Mouse (Mus musculus): ENCODE data around the gene Rftn2. TPM values are rescaled to one million over a fixed set of nuclear protein-coding genes. Genes with fewer than 3 reads are reported as not detected.

Rftn2 gene
- polyA plus RNA-seq, 1 experiment = 7.0 TPM

- no peaks in the 10 kb centered on the region for H3K27me3 ChIP-seq (ENCODE audit: control insufficient read depth, insufficient read depth, low read length)
- H3K4me1 ChIP-seq (ENCODE audit: control insufficient read depth, insufficient read depth, low read length) = no peaks in the 10 kb centered on the region
- H3K36me3 ChIP-seq (ENCODE audit: control insufficient read depth, insufficient read depth, low read length) = peaks cover 1% of the 10 kb centered on the region; the same call in 1 of the 2 replicates
- H3K27ac ChIP-seq (ENCODE audit: control insufficient read depth, insufficient read depth, low read depth, low read length) = no peak overlapping the region
- TF ChIP-seq POLR2A (IDR thresholded peaks at IDR 0.05; ENCODE audit: control insufficient read depth, low read depth, low read length) (no peak), CTCF (IDR thresholded peaks at IDR 0.05; ENCODE audit: control insufficient read depth, insufficient read depth, insufficient replicate concordance, low read depth, low read length) (no peak)
- no peak overlapping the region for H3K4me3 ChIP-seq (ENCODE audit: control insufficient read depth, low read depth, low read length)
Observed at GRCm38 (mm10) chr1:55160218-55160617, 66.4 kb downstream of the Rftn2 start.

GRCm38 (mm10) chr1:55158821-55159220 lies 67.8 kb downstream of the Rftn2 start:
- Histone ChIP-seq H3K4me3 (ENCODE audit: control insufficient read depth, low read depth, low read length) (no peak overlapping the region), H3K27ac (ENCODE audit: control insufficient read depth, insufficient read depth, low read depth, low read length) (no peak overlapping the region), H3K36me3 (ENCODE audit: control insufficient read depth, insufficient read depth, low read length) (peaks cover 1% of the 10 kb centered on the region; the same call in 1 of the 2 replicates), H3K27me3 (ENCODE audit: control insufficient read depth, insufficient read depth, low read length) (no peaks in the 10 kb centered on the region), H3K4me1 (ENCODE audit: control insufficient read depth, insufficient read depth, low read length) (no peaks in the 10 kb centered on the region)
- TF ChIP-seq CTCF (IDR thresholded peaks at IDR 0.05; ENCODE audit: control insufficient read depth, insufficient read depth, insufficient replicate concordance, low read depth, low read length) = no peak
- TF ChIP-seq POLR2A (IDR thresholded peaks at IDR 0.05; ENCODE audit: control insufficient read depth, low read depth, low read length) = no peak

GRCm38 (mm10) chr1:55158211-55158610 lies 68.4 kb downstream of the Rftn2 start:
- peaks cover 1% of the 10 kb centered on the region; the same call in 1 of the 2 replicates for H3K36me3 ChIP-seq (ENCODE audit: control insufficient read depth, insufficient read depth, low read length)
- no peak for TF ChIP-seq CTCF (IDR thresholded peaks at IDR 0.05; ENCODE audit: control insufficient read depth, insufficient read depth, insufficient replicate concordance, low read depth, low read length)
- TF ChIP-seq POLR2A (IDR thresholded peaks at IDR 0.05; ENCODE audit: control insufficient read depth, low read depth, low read length) = no peak
- H3K4me1 ChIP-seq (ENCODE audit: control insufficient read depth, insufficient read depth, low read length) = no peaks in the 10 kb centered on the region
- no peaks in the 10 kb centered on the region for H3K27me3 ChIP-seq (ENCODE audit: control insufficient read depth, insufficient read depth, low read length)
- H3K4me3 ChIP-seq (ENCODE audit: control insufficient read depth, low read depth, low read length) = no peak overlapping the region
- no peak overlapping the region for H3K27ac ChIP-seq (ENCODE audit: control insufficient read depth, insufficient read depth, low read depth, low read length)

- Histone ChIP-seq H3K27me3 (ENCODE audit: control insufficient read depth, insufficient read depth, low read length) (no peaks in the 10 kb centered on the region), H3K36me3 (ENCODE audit: control insufficient read depth, insufficient read depth, low read length) (peaks cover 1% of the 10 kb centered on the region; the same call in 1 of the 2 replicates), H3K27ac (ENCODE audit: control insufficient read depth, insufficient read depth, low read depth, low read length) (no peak overlapping the region), H3K4me1 (ENCODE audit: control insufficient read depth, insufficient read depth, low read length) (no peaks in the 10 kb centered on the region), H3K4me3 (ENCODE audit: control insufficient read depth, low read depth, low read length) (no peak overlapping the region)
- TF ChIP-seq CTCF (IDR thresholded peaks at IDR 0.05; ENCODE audit: control insufficient read depth, insufficient read depth, insufficient replicate concordance, low read depth, low read length) = no peak
- TF ChIP-seq POLR2A (IDR thresholded peaks at IDR 0.05; ENCODE audit: control insufficient read depth, low read depth, low read length) = no peak
Observed at GRCm38 (mm10) chr1:55157329-55157728, 69.3 kb downstream of the Rftn2 start.

GRCm38 (mm10) chr1:55145556-55145955 lies 81.0 kb downstream of the Rftn2 start:
- no peaks in the 10 kb centered on the region; the same call in 1 of the 2 replicates for H3K36me3 ChIP-seq (ENCODE audit: control insufficient read depth, insufficient read depth, low read length)
- H3K4me1 ChIP-seq (ENCODE audit: control insufficient read depth, insufficient read depth, low read length) = no peaks in the 10 kb centered on the region
- H3K27ac ChIP-seq (ENCODE audit: control insufficient read depth, insufficient read depth, low read depth, low read length) = no peak overlapping the region
- TF ChIP-seq POLR2A (IDR thresholded peaks at IDR 0.05; ENCODE audit: control insufficient read depth, low read depth, low read length) = no peak
- TF ChIP-seq CTCF (IDR thresholded peaks at IDR 0.05; ENCODE audit: control insufficient read depth, insufficient read depth, insufficient replicate concordance, low read depth, low read length) = no peak
- no peaks in the 10 kb centered on the region for H3K27me3 ChIP-seq (ENCODE audit: control insufficient read depth, insufficient read depth, low read length)
- H3K4me3 ChIP-seq (ENCODE audit: control insufficient read depth, low read depth, low read length) = no peak overlapping the region

GRCm38 (mm10) chr1:55144338-55144737 lies 82.2 kb downstream of the Rftn2 start:
- no peak overlapping the region for H3K4me3 ChIP-seq (ENCODE audit: control insufficient read depth, low read depth, low read length)
- H3K4me1 ChIP-seq (ENCODE audit: control insufficient read depth, insufficient read depth, low read length) = no peaks in the 10 kb centered on the region
- no peaks in the 10 kb centered on the region for H3K36me3 ChIP-seq (ENCODE audit: control insufficient read depth, insufficient read depth, low read length)
- TF ChIP-seq CTCF (IDR thresholded peaks at IDR 0.05; ENCODE audit: control insufficient read depth, insufficient read depth, insufficient replicate concordance, low read depth, low read length) (no peak), POLR2A (IDR thresholded peaks at IDR 0.05; ENCODE audit: control insufficient read depth, low read depth, low read length) (no peak)
- H3K27ac ChIP-seq (ENCODE audit: control insufficient read depth, insufficient read depth, low read depth, low read length) = no peak overlapping the region
- H3K27me3 ChIP-seq (ENCODE audit: control insufficient read depth, insufficient read depth, low read length) = no peaks in the 10 kb centered on the region

- no peaks in the 10 kb centered on the region for H3K36me3 ChIP-seq (ENCODE audit: control insufficient read depth, insufficient read depth, low read length)
- TF ChIP-seq CTCF (IDR thresholded peaks at IDR 0.05; ENCODE audit: control insufficient read depth, insufficient read depth, insufficient replicate concordance, low read depth, low read length) = no peak
- no peak for TF ChIP-seq POLR2A (IDR thresholded peaks at IDR 0.05; ENCODE audit: control insufficient read depth, low read depth, low read length)
- no peaks in the 10 kb centered on the region for H3K27me3 ChIP-seq (ENCODE audit: control insufficient read depth, insufficient read depth, low read length)
- no peak overlapping the region for H3K27ac ChIP-seq (ENCODE audit: control insufficient read depth, insufficient read depth, low read depth, low read length)
- H3K4me3 ChIP-seq (ENCODE audit: control insufficient read depth, low read depth, low read length) = no peak overlapping the region
- no peaks in the 10 kb centered on the region; the same call in 1 of the 2 replicates for H3K4me1 ChIP-seq (ENCODE audit: control insufficient read depth, insufficient read depth, low read length)
Observed at GRCm38 (mm10) chr1:55135846-55136245, 90.7 kb downstream of the Rftn2 start.

- peaks cover 1% of the 10 kb centered on the region for H3K4me1 ChIP-seq (ENCODE audit: control insufficient read depth, insufficient read depth, low read length)
- no peaks in the 10 kb centered on the region for H3K36me3 ChIP-seq (ENCODE audit: control insufficient read depth, insufficient read depth, low read length)
- H3K27ac ChIP-seq (ENCODE audit: control insufficient read depth, insufficient read depth, low read depth, low read length) = no peak overlapping the region
- no peak overlapping the region for H3K4me3 ChIP-seq (ENCODE audit: control insufficient read depth, low read depth, low read length)
- TF ChIP-seq POLR2A (IDR thresholded peaks at IDR 0.05; ENCODE audit: control insufficient read depth, low read depth, low read length) = no peak
- no peak for TF ChIP-seq CTCF (IDR thresholded peaks at IDR 0.05; ENCODE audit: control insufficient read depth, insufficient read depth, insufficient replicate concordance, low read depth, low read length)
- no peaks in the 10 kb centered on the region for H3K27me3 ChIP-seq (ENCODE audit: control insufficient read depth, insufficient read depth, low read length)
Observed at GRCm38 (mm10) chr1:55134301-55134700, 92.3 kb downstream of the Rftn2 start.
